Comparison of ENCODE assay signal across 7 mouse cellular contexts in the genomic region with DNA sequence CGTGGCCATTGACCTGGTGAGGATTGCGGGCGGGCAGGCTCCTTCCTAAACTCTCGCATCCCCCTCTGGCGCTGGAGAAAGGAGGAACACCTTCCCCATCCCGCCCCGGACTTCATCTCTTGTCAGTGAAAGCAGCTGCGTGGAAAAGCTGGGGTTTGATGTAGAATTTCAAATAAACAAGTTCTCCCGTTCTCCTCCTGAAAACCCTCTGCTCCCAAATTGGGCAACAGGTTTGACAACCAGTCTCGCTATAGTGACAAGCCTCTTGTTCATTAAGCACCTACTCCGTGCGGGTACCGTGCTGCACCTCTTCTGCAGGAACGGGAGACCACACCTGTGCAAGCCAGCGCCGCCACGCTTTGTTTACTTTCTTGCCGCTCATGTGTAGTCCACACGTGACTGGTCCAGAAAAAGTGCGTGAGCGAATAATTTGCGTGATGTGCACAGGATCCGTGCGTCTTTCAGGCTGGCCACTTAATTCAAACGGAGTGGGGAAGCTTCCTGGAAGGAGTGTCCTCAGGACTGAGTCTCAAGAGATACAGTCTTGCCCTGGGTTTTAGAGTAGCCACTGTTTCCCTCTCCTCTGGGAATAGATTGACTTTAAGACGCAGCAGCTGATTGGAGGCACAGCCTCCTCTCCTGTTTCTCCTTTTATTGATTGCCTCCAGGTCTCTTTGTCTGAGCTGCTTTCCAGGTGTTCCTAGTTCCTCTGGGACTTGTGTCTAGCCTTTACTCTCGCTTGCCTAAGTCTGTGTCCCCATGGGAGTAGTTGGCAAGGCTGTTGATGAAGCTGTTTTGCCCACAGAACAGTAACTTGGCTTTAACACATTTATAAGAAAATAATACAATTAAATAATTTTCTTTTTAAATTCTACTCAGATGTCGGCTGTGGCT. TPM values are rescaled to one million over a fixed set of nuclear protein-coding genes. Genes with fewer than 3 reads are reported as not detected.
DNase-seq lines count a peak whose midpoint lies in the region; ATAC-seq and TF ChIP-seq lines count a peak whose summit lies in the region.

No protein-coding gene starts in this region.

- no peak for TF ChIP-seq CTCF in liver, adult 2 months (IDR thresholded peaks at IDR 0.05; ENCODE audit: low read depth, low read length)

- H3K4me3 ChIP-seq in liver, adult 2 months (ENCODE audit: insufficient read depth, low read depth, low read length): peak overlapping the region; percentile 61; the same call in 1 of the 2 replicates
- peak overlapping the region; percentile 47 for H3K4me3 ChIP-seq in embryonic facial prominence, embryonic 11.5 days (ENCODE audit: low read depth, low read length)
- peak overlapping the region; percentile 53 for H3K4me3 ChIP-seq in intestine, embryonic 14.5 days (ENCODE audit: low read depth, low read length)
- H3K4me3 ChIP-seq in midbrain, embryonic 16.5 days (ENCODE audit: low read depth, low read length): peak overlapping the region; percentile 53

- H3K79me2 ChIP-seq in liver, adult 2 months (ENCODE audit: control insufficient read depth, insufficient read depth, low read length): no peaks in the 10 kb centered on the region

- no peak for DNase-seq in liver, adult 2 months (ENCODE audit: extremely low read depth, low read depth, low spot score)
- no peak for DNase-seq in liver
- peak; percentile 49 for DNase-seq in embryonic facial prominence, embryonic 11.5 days (ENCODE audit: low spot score)
- DNase-seq in intestine, embryonic 14.5 days (ENCODE audit: low spot score): peak; percentile 64
- DNase-seq in adrenal gland, postnatal 36 days: no peak
- DNase-seq in cerebellum, postnatal 10 days: no peak

- peaks cover 10% of the 10 kb centered on the region; the same call in 1 of the 2 replicates for H3K4me1 ChIP-seq in liver, adult 2 months (ENCODE audit: control insufficient read depth, insufficient read depth, low read length)
- H3K4me1 ChIP-seq in embryonic facial prominence, embryonic 11.5 days (ENCODE audit: control insufficient read depth, insufficient read depth, low read length): peaks cover 4% of the 10 kb centered on the region; the same call in 1 of the 2 replicates
- H3K4me1 ChIP-seq in intestine, embryonic 14.5 days (replicated peaks; ENCODE audit: control insufficient read depth, insufficient read depth, low read length): no peaks in the 10 kb centered on the region; the same call in 1 of the 2 replicates
- peaks cover 20% of the 10 kb centered on the region for H3K4me1 ChIP-seq in midbrain, embryonic 16.5 days (ENCODE audit: control insufficient read depth, insufficient read depth, low read length)

- H3K36me3 ChIP-seq in liver, adult 2 months (ENCODE audit: control insufficient read depth, insufficient read depth, low read length): no peaks in the 10 kb centered on the region
- no peaks in the 10 kb centered on the region for H3K36me3 ChIP-seq in embryonic facial prominence, embryonic 11.5 days (replicated peaks; ENCODE audit: control insufficient read depth, insufficient read depth, low read depth, low read length)
- H3K36me3 ChIP-seq in intestine, embryonic 14.5 days (ENCODE audit: control insufficient read depth, insufficient read depth, low read length): no peaks in the 10 kb centered on the region
- no peaks in the 10 kb centered on the region for H3K36me3 ChIP-seq in midbrain, embryonic 16.5 days (ENCODE audit: control insufficient read depth, insufficient read depth, low read length)

- no peak overlapping the region for H3K9ac ChIP-seq in liver, adult 2 months (ENCODE audit: low read depth, low read length)
- H3K9ac ChIP-seq in embryonic facial prominence, embryonic 11.5 days (replicated peaks; ENCODE audit: low read length): peak overlapping the region; percentile 37
- peak overlapping the region; percentile 35; the same call in 1 of the 2 replicates for H3K9ac ChIP-seq in intestine, embryonic 14.5 days (ENCODE audit: low read length)
- peak overlapping the region; percentile 61 for H3K9ac ChIP-seq in midbrain, embryonic 16.5 days (ENCODE audit: low read depth, low read length)

- 11% methylated on average over 28 of the region's 28 CpGs for WGBS in liver, adult 2 months
- 3% methylated on average over 28 of the region's 28 CpGs for WGBS in embryonic facial prominence, embryonic 11.5 days
- WGBS in intestine, embryonic 14.5 days: 6% methylated on average over 28 of the region's 28 CpGs
- WGBS in midbrain, embryonic 16.5 days: 4% methylated on average over 28 of the region's 28 CpGs

- no peak for TF ChIP-seq POLR2A in liver, adult 2 months (IDR thresholded peaks at IDR 0.05; ENCODE audit: extremely low read depth, insufficient read depth, low read length)

- H3K27ac ChIP-seq in liver, adult 2 months (replicated peaks; ENCODE audit: insufficient read depth, low read depth, low read length): no peak overlapping the region
- no peak overlapping the region for H3K27ac ChIP-seq in embryonic facial prominence, embryonic 11.5 days (replicated peaks; ENCODE audit: low read depth, low read length)
- H3K27ac ChIP-seq in intestine, embryonic 14.5 days (ENCODE audit: low read depth): no peak overlapping the region
- H3K27ac ChIP-seq in midbrain, embryonic 16.5 days (ENCODE audit: low read length): no peak overlapping the region

- H3K9me3 ChIP-seq in embryonic facial prominence, embryonic 11.5 days (replicated peaks; ENCODE audit: control insufficient read depth, low read length): no peaks in the 10 kb centered on the region
- H3K9me3 ChIP-seq in intestine, embryonic 14.5 days (ENCODE audit: control insufficient read depth, low read length): no peaks in the 10 kb centered on the region
- H3K9me3 ChIP-seq in midbrain, embryonic 16.5 days (replicated peaks; ENCODE audit: control insufficient read depth, low read length, poor library complexity, severe bottlenecking): no peaks in the 10 kb centered on the region

- peak overlapping the region; percentile 94 for H3K4me2 ChIP-seq in embryonic facial prominence, embryonic 11.5 days (ENCODE audit: low read depth, low read length)
- H3K4me2 ChIP-seq in intestine, embryonic 14.5 days (ENCODE audit: low read length): peak overlapping the region; percentile 98
- peak overlapping the region; percentile 97 for H3K4me2 ChIP-seq in midbrain, embryonic 16.5 days (ENCODE audit: low read length)

- H3K27me3 ChIP-seq in liver, adult 2 months (ENCODE audit: control insufficient read depth, insufficient read depth, low read length): peaks cover 13% of the 10 kb centered on the region
- H3K27me3 ChIP-seq in embryonic facial prominence, embryonic 11.5 days (ENCODE audit: control insufficient read depth, insufficient read depth, low read length): peaks cover 9% of the 10 kb centered on the region; the same call in 1 of the 2 replicates
- peaks cover 35% of the 10 kb centered on the region for H3K27me3 ChIP-seq in intestine, embryonic 14.5 days (replicated peaks; ENCODE audit: control insufficient read depth, insufficient read depth, low read length)
- H3K27me3 ChIP-seq in midbrain, embryonic 16.5 days (ENCODE audit: control insufficient read depth, insufficient read depth, low read depth, low read length): peaks cover 22% of the 10 kb centered on the region

- ATAC-seq in embryonic facial prominence, embryonic 11.5 days (replicated peaks; ENCODE audit: insufficient number of reproducible peaks, low FRiP score, low TSS enrichment, low read depth): no peak
- peak; percentile 54; the same call in 1 of the 2 replicates for ATAC-seq in intestine, embryonic 14.5 days (replicated peaks; ENCODE audit: low FRiP score, low TSS enrichment, low read depth)
- ATAC-seq in midbrain, embryonic 16.5 days: no peak

RNA-seq across cellular contexts. Expression of gene D930020B18Rik, which starts 0.9 kb away (rescaled TPM):
- total RNA-seq in liver, adult 2 months (2014; rRNA removed): not detected in 2 replicates
- polyA plus RNA-seq in liver, adult 2 months (2012; rRNA removed): not detected in 2 replicates
- 1.4 and 1.8 TPM in 2 replicates for polyA plus RNA-seq in embryonic facial prominence, embryonic 11.5 days (2014; fragmentation: Nextera tagmentation; extraction: Ambion mirVana)
- 0.27 and 0.68 TPM in 2 replicates for polyA plus RNA-seq in intestine, embryonic 14.5 days (2014; fragmentation: Nextera tagmentation; extraction: Ambion mirVana)
- 0.24 and 0.44 TPM in 2 replicates for polyA plus RNA-seq in midbrain, embryonic 16.5 days (2015; fragmentation: Nextera tagmentation; extraction: Ambion mirVana)
- total RNA-seq in adrenal gland, postnatal 36 days (2021): not detected

RNA-seq across cellular contexts. Expression of gene Xpot, which starts 16.2 kb away (rescaled TPM):
- total RNA-seq in liver, adult 2 months (2014; rRNA removed): 55.5 and 66.8 TPM in 2 replicates
- 67.4 and 71.7 TPM in 2 replicates for polyA plus RNA-seq in liver, adult 2 months (2012; rRNA removed)
- 64.4 and 75.7 TPM in 2 replicates for polyA plus RNA-seq in embryonic facial prominence, embryonic 11.5 days (2014; fragmentation: Nextera tagmentation; extraction: Ambion mirVana)
- polyA plus RNA-seq in intestine, embryonic 14.5 days (2014; fragmentation: Nextera tagmentation; extraction: Ambion mirVana): 48.1 and 59.2 TPM in 2 replicates
- 30.7 and 32.0 TPM in 2 replicates for polyA plus RNA-seq in midbrain, embryonic 16.5 days (2015; fragmentation: Nextera tagmentation; extraction: Ambion mirVana)
- total RNA-seq in adrenal gland, postnatal 36 days (2021): 100 to 1,000 TPM in 1 of 2 experiments, 10 to 100 TPM in 1; 54.1 to 104 TPM

RNA-seq across cellular contexts. Expression of gene Tbk1, which starts 55.7 kb away (rescaled TPM):
- total RNA-seq in liver, adult 2 months (2014; rRNA removed): 24.7 and 25.3 TPM in 2 replicates
- 7.1 and 8.2 TPM in 2 replicates for polyA plus RNA-seq in liver, adult 2 months (2012; rRNA removed)
- polyA plus RNA-seq in embryonic facial prominence, embryonic 11.5 days (2014; fragmentation: Nextera tagmentation; extraction: Ambion mirVana): 34.7 and 35.2 TPM in 2 replicates
- 34.8 and 40.3 TPM in 2 replicates for polyA plus RNA-seq in intestine, embryonic 14.5 days (2014; fragmentation: Nextera tagmentation; extraction: Ambion mirVana)
- 31.1 and 35.9 TPM in 2 replicates for polyA plus RNA-seq in midbrain, embryonic 16.5 days (2015; fragmentation: Nextera tagmentation; extraction: Ambion mirVana)
- 10 to 100 TPM; 40.2 to 42.6 TPM for total RNA-seq in adrenal gland, postnatal 36 days (2021)

Comparison
In these comparisons a context has a peak if more than half of its experiments do, and no peak if none do; other contexts are left out.
1. DNase-seq: peak in embryonic facial prominence, embryonic 11.5 days (single experiment) and intestine, embryonic 14.5 days (single experiment); none in liver, adult 2 months (single experiment), liver (single experiment), adrenal gland, postnatal 36 days (0 of 2) and cerebellum, postnatal 10 days (0 of 2).
2. Peak in every context shown above with its lines, with median percentiles within 50 percentile points of each other: H3K4me3 ChIP-seq and H3K4me2 ChIP-seq.